Comparison of ENCODE assay signal across 17 mouse cellular contexts in genomic region chr9:91988240-91988639, GRCm38 (mm10).
A peak's percentile ranks its signal among the peaks of the same experiment; 100 is the strongest.
DNase-seq lines count a peak whose midpoint lies in the region; ATAC-seq and TF ChIP-seq lines count a peak whose summit lies in the region.
"Had no signal": no experiment of that assay in that cellular context is flagged by ENCODE, and none has a peak within 500 bp of the region (broad histone marks: within the 10 kb centered on the region; RNA-seq: fewer than 3 reads in every experiment).

No protein-coding gene starts in this region.

- WGBS in hindbrain, postnatal 0 days: 50% methylated on average over 2 of the region's 2 CpGs
- WGBS in hindbrain, embryonic 10.5 days: 74% methylated on average over 2 of the region's 2 CpGs
- 18% methylated on average over 2 of the region's 2 CpGs for WGBS in liver, embryonic 12.5 days (ENCODE audit: insufficient replicate concordance)
- WGBS in neural tube, embryonic 15.5 days: 49% methylated on average over 2 of the region's 2 CpGs

- H3K4me2 ChIP-seq in hindbrain, postnatal 0 days (ENCODE audit: low read depth, low read length): no peak overlapping the region
- H3K4me2 ChIP-seq in CH12.LX (ENCODE audit: insufficient read depth, low read depth, poor library complexity, severe bottlenecking): no peak overlapping the region
- H3K4me2 ChIP-seq in liver, embryonic 12.5 days: no peak overlapping the region
- H3K4me2 ChIP-seq in neural tube, embryonic 15.5 days: no peak overlapping the region
- H3K4me2 ChIP-seq: embryonic facial prominence, embryonic 12.5 days; heart, embryonic 13.5 days; hindbrain, embryonic 14.5 days; liver, embryonic 15.5 days had no signal

- no peak overlapping the region for H3K9ac ChIP-seq in hindbrain, postnatal 0 days (replicated peaks; ENCODE audit: low read length)
- H3K9ac ChIP-seq in CH12.LX (ENCODE audit: insufficient read depth, low read depth): no peak overlapping the region
- H3K9ac ChIP-seq in liver, embryonic 12.5 days: no peak overlapping the region
- H3K9ac ChIP-seq in neural tube, embryonic 15.5 days (replicated peaks): no peak overlapping the region
- H3K9ac ChIP-seq: embryonic facial prominence, embryonic 12.5 days; heart, embryonic 13.5 days; hindbrain, embryonic 14.5 days; liver, embryonic 15.5 days had no signal

- no peak for TF ChIP-seq RAD21 in CH12.LX (IDR thresholded peaks at IDR 0.05; ENCODE audit: low read depth, low read length)

- DNase-seq in hindbrain, postnatal 0 days (ENCODE audit: low spot score): peak; percentile 32
- no peak for DNase-seq in hindbrain, embryonic 10.5 days (ENCODE audit: low spot score)
- peak; percentile 26 for DNase-seq in CH12.LX (ENCODE audit: extremely low read depth)
- DNase-seq in cerebellum, adult 8-10 months: peak; percentile 78
- DNase-seq in fibroblast of lung, adult 2 months (ENCODE audit: low read depth): peak; percentile 6
- no peak for DNase-seq in layer of hippocampus, adult 11-12 months (ENCODE audit: low spot score)
- DNase-seq: adrenal gland, postnatal 36 days; B cell, adult 2 months; gastrocnemius, postnatal 25 days had no signal

- no peaks in the 10 kb centered on the region for H3K9me3 ChIP-seq in hindbrain, postnatal 0 days (ENCODE audit: low read length)
- no peaks in the 10 kb centered on the region for H3K9me3 ChIP-seq in hindbrain, embryonic 10.5 days
- H3K9me3 ChIP-seq in CH12.LX (replicated peaks; ENCODE audit: low read length): no peaks in the 10 kb centered on the region
- no peaks in the 10 kb centered on the region for H3K9me3 ChIP-seq in liver, embryonic 12.5 days (replicated peaks)
- peaks cover 4% of the 10 kb centered on the region; the same call in 1 of the 2 replicates for H3K9me3 ChIP-seq in neural tube, embryonic 15.5 days (replicated peaks)
- H3K9me3 ChIP-seq: embryonic facial prominence, embryonic 12.5 days; heart, embryonic 13.5 days; liver, embryonic 15.5 days had no signal

- ATAC-seq in hindbrain, postnatal 0 days: no peak
- ATAC-seq in liver, embryonic 12.5 days: no peak
- no peak for ATAC-seq in neural tube, embryonic 15.5 days (ENCODE audit: low FRiP score)
- ATAC-seq: forebrain, embryonic 16.5 days had no signal

- in situ Hi-C loops in CH12.LX (cut with MboI; ENCODE audit: low pct_ligation_motif_present, low pct_unique_long_range_greater_than_20kb, low sequenced_read_pairs): no loop called here

- H3K4me1 ChIP-seq in hindbrain, postnatal 0 days (ENCODE audit: insufficient read depth, low read length): no peaks in the 10 kb centered on the region
- H3K4me1 ChIP-seq in hindbrain, embryonic 10.5 days (replicated peaks): no peaks in the 10 kb centered on the region
- H3K4me1 ChIP-seq in CH12.LX (ENCODE audit: control insufficient read depth in 1 of 2, insufficient read depth in 2 of 2): peaks cover 0 to 18% of the 10 kb centered on the region in 2 experiments; a peak in 2 of 4 replicates
- H3K4me1 ChIP-seq in liver, embryonic 12.5 days: no peaks in the 10 kb centered on the region
- no peaks in the 10 kb centered on the region for H3K4me1 ChIP-seq in neural tube, embryonic 15.5 days
- H3K4me1 ChIP-seq: heart, embryonic 13.5 days; liver, embryonic 15.5 days had no signal

- H3K27me3 ChIP-seq in hindbrain, postnatal 0 days (ENCODE audit: insufficient read depth, low read length): no peaks in the 10 kb centered on the region
- no peaks in the 10 kb centered on the region for H3K27me3 ChIP-seq in hindbrain, embryonic 10.5 days (ENCODE audit: insufficient read depth, poor library complexity, severe bottlenecking)
- H3K27me3 ChIP-seq in CH12.LX (replicated peaks): no peaks in the 10 kb centered on the region
- H3K27me3 ChIP-seq in liver, embryonic 12.5 days (replicated peaks): no peaks in the 10 kb centered on the region
- H3K27me3 ChIP-seq in neural tube, embryonic 15.5 days (replicated peaks): no peaks in the 10 kb centered on the region
- H3K27me3 ChIP-seq: embryonic facial prominence, embryonic 12.5 days; heart, embryonic 13.5 days; liver, embryonic 15.5 days had no signal

- H3K4me3 ChIP-seq in hindbrain, postnatal 0 days (ENCODE audit: low read length): no peak overlapping the region
- H3K4me3 ChIP-seq in hindbrain, embryonic 10.5 days: no peak overlapping the region
- no peak overlapping the region for H3K4me3 ChIP-seq in CH12.LX (replicated peaks in 1 of 3; ENCODE audit: low read depth in 2 of 3, low read length in 2 of 3, poor library complexity in 1 of 3)
- no peak overlapping the region for H3K4me3 ChIP-seq in liver, embryonic 12.5 days
- no peak overlapping the region for H3K4me3 ChIP-seq in neural tube, embryonic 15.5 days (replicated peaks)
- H3K4me3 ChIP-seq: embryonic facial prominence, embryonic 12.5 days; heart, embryonic 13.5 days; liver, embryonic 15.5 days had no signal

- H3K27ac ChIP-seq in hindbrain, postnatal 0 days: no peak overlapping the region
- H3K27ac ChIP-seq in hindbrain, embryonic 10.5 days: no peak overlapping the region
- H3K27ac ChIP-seq in CH12.LX (ENCODE audit: insufficient read depth, low read depth): no peak overlapping the region
- no peak overlapping the region for H3K27ac ChIP-seq in liver, embryonic 12.5 days
- H3K27ac ChIP-seq in neural tube, embryonic 15.5 days (replicated peaks): no peak overlapping the region
- H3K27ac ChIP-seq: embryonic facial prominence, embryonic 12.5 days; heart, embryonic 13.5 days; hindbrain, embryonic 14.5 days; liver, embryonic 15.5 days; macrophage had no signal

- no peak for TF ChIP-seq EP300 in CH12.LX (IDR thresholded peaks at IDR 0.05; ENCODE audit: low read length)

- H3K79me2 ChIP-seq in CH12.LX (replicated peaks; ENCODE audit: control insufficient read depth, extremely low read depth, insufficient read depth, poor library complexity, severe bottlenecking): no peaks in the 10 kb centered on the region

- no peaks in the 10 kb centered on the region for H3K36me3 ChIP-seq in hindbrain, postnatal 0 days (ENCODE audit: insufficient read depth, low read length)
- H3K36me3 ChIP-seq in hindbrain, embryonic 10.5 days: no peaks in the 10 kb centered on the region
- no peaks in the 10 kb centered on the region for H3K36me3 ChIP-seq in CH12.LX (replicated peaks in 1 of 2; ENCODE audit: control insufficient read depth in 1 of 2, insufficient read depth in 1 of 2, low read length in 1 of 2)
- no peaks in the 10 kb centered on the region for H3K36me3 ChIP-seq in liver, embryonic 12.5 days
- no peaks in the 10 kb centered on the region for H3K36me3 ChIP-seq in neural tube, embryonic 15.5 days
- H3K36me3 ChIP-seq: embryonic facial prominence, embryonic 12.5 days; heart, embryonic 13.5 days; liver, embryonic 15.5 days had no signal

- TF ChIP-seq CTCF in hindbrain, postnatal 0 days (IDR thresholded peaks at IDR 0.05; ENCODE audit: low read depth): no peak
- TF ChIP-seq CTCF in CH12.LX (conservative IDR thresholded peaks at IDR 0.05 in 1 of 2, IDR thresholded peaks at IDR 0.05 in 1 of 2; ENCODE audit: low read depth in 2 of 2, low read length in 2 of 2): no peak

- dilution Hi-C loops in CH12.LX (cut with MboI; ENCODE audit: extremely low pct_ligation_motif_present, extremely low pct_unique_long_range_greater_than_20kb, low sequenced_read_pairs): no loop called here

- TF ChIP-seq POLR2A in CH12.LX (IDR thresholded peaks at IDR 0.05; ENCODE audit: low read depth, low read length): no peak

TF ChIP-seq in CH12.LX, 34 proteins besides CTCF, POLR2A, EP300 and RAD21:
- no peak for TF ChIP-seq UBTF (IDR thresholded peaks at IDR 0.05; ENCODE audit: low read depth, low read length)
- TF ChIP-seq SMC3 (IDR thresholded peaks at IDR 0.05; ENCODE audit: low read depth, low read length): no peak
- TF ChIP-seq IRF4 (IDR thresholded peaks at IDR 0.05; ENCODE audit: low read depth, low read length): no peak
- no peak for TF ChIP-seq USF2 (conservative IDR thresholded peaks at IDR 0.05; ENCODE audit: low read depth, low read length)
- no peak for TF ChIP-seq HCFC1 (IDR thresholded peaks at IDR 0.05; ENCODE audit: low read depth, low read length)
- TF ChIP-seq MAZ (IDR thresholded peaks at IDR 0.05; ENCODE audit: low read depth, low read length): no peak
- TF ChIP-seq CHD2 (IDR thresholded peaks at IDR 0.05; ENCODE audit: low read length): no peak
- no peak for TF ChIP-seq TCF12 (IDR thresholded peaks at IDR 0.05; ENCODE audit: low read depth, low read length)
- no peak for TF ChIP-seq NELFE (IDR thresholded peaks at IDR 0.05; ENCODE audit: low read depth, low read length)

Comparison
In these comparisons a context has a peak if more than half of its experiments do, and no peak if none do; other contexts are left out.
1. DNase-seq: peak in hindbrain, postnatal 0 days (single experiment), CH12.LX (single experiment), cerebellum, adult 8-10 months (single experiment) and fibroblast of lung, adult 2 months (single experiment); none in hindbrain, embryonic 10.5 days (single experiment) and layer of hippocampus, adult 11-12 months (single experiment).